Mouse (Mus musculus) Patski (cell line): ENCODE measurements at regions not wholly inside any gene's neighbourhood (a gene's known extent, or its start where the extent isn't known, plus 50 kb on each side); places are given as distances from the start of the nearest gene placed in this dataset.

Experiments used
- ATAC-seq: fragments of 100-300 bp; one replicate; pipeline ENCODE4 v1.8.0; 2021
- CTCF ChIA-PET: fragments of 350-600 bp; sonication (Branson Sonifier 250); formaldehyde crosslinking; loops from one replicate; lab custom pipeline; 2022; ENCODE audit warnings: inconsistent platforms; lab: Charles Lee
- POLR2A ChIA-PET: fragments of 350-600 bp; sonication (Branson Sonifier 250); formaldehyde crosslinking; loops from one replicate; lab custom pipeline; 2022; ENCODE audit warnings: antibody characterized with exemption, inconsistent platforms; lab: Charles Lee
- DNase-seq: peaks from one replicate; pipeline ENCODE4 v3.0.0-alpha.2; 2011; ENCODE audit warnings: low read depth, low spot score
- H3K27me3 ChIP-seq: fragments of 371-371 bp; one replicate; pipeline ENCODE4 v1.5.1; 2021
- CTCF ChIP-seq: fragments of 100-300 bp; IDR thresholded peaks from one replicate; pipeline ENCODE4 v1.5.1; 2021
- in situ Hi-C: fragments of 300-500 bp; cut with MboI; formaldehyde crosslinking; loops from 3 replicates; pipeline ENCODE4 v1.11.1; 2018; ENCODE audit warnings: low pct_unique_long_range_greater_than_20kb, mixed read lengths

GRCm38 (mm10) chr2:106622326-106622725 is 70.7 kb upstream of the Mpped2 start:
- in situ Hi-C loops: no loop called here
- POLR2A ChIA-PET: no interaction called here
- TF ChIP-seq CTCF: no peak

GRCm38 (mm10) chr2:106623680-106624079 is 69.4 kb upstream of the Mpped2 start:
- no peak for ATAC-seq
- POLR2A ChIA-PET: no interaction called here
- CTCF ChIA-PET: interaction anchor here (1.1 kb wide), 1 partner anchor 9 kb away, joined by 3 read pairs; no protein-coding TSS in a partner anchor

More at GRCm38 (mm10) chr2:106622326-106622725, 70.7 kb upstream of the Mpped2 start:
- no peak for DNase-seq
- CTCF ChIA-PET: no interaction called here
- H3K27me3 ChIP-seq: no peaks in the 10 kb centered on the region
- no peak for ATAC-seq

GRCm38 (mm10) chr2:106631986-106632385 is 61.1 kb upstream of the Mpped2 start:
- no peak for TF ChIP-seq CTCF
- no peak for ATAC-seq

More at GRCm38 (mm10) chr2:106623680-106624079, 69.4 kb upstream of the Mpped2 start:
- no peak for DNase-seq
- no peak for TF ChIP-seq CTCF
- in situ Hi-C loops: no loop called here
- H3K27me3 ChIP-seq: no peaks in the 10 kb centered on the region

More at GRCm38 (mm10) chr2:106631986-106632385, 61.1 kb upstream of the Mpped2 start:
- POLR2A ChIA-PET: no interaction called here
- in situ Hi-C loops: no loop called here
- CTCF ChIA-PET: no interaction called here
- no peaks in the 10 kb centered on the region for H3K27me3 ChIP-seq
- DNase-seq: no peak
